Mouse (Mus musculus) CH12.LX (cell line): Measurements from ENCODE around the gene Dusp13. TPM values are rescaled to one million over a fixed set of nuclear protein-coding genes. Genes with fewer than 3 reads are reported as not detected.

ENCODE experiments used
- DNase-seq: peaks from one replicate; pipeline ENCODE4 v3.0.0-alpha.2; 2013; ENCODE audit errors: extremely low read depth
- H3K27ac ChIP-seq: 2 replicates; pipeline ENCODE4 v1.5.1; 2012; ENCODE audit warnings: low read depth, mild to moderate bottlenecking, control low read depth, moderate library complexity; ENCODE audit not compliant: insufficient read depth
- H3K27me3 ChIP-seq: replicated peaks from 2 replicates; pipeline ENCODE3; 2012; ENCODE audit warnings: inconsistent platforms
- H3K36me3 ChIP-seq, 2 experiments: replicated peaks in 1 of 2; 2 replicates each; pipeline versions ENCODE3 to v1.6.1; 2012; ENCODE audit warnings: inconsistent platforms in 1 of 2, low read length in 1 of 2, mild to moderate bottlenecking in 1 of 2, mixed read lengths in 1 of 2, moderate library complexity in 1 of 2; ENCODE audit not compliant: control insufficient read depth in 1 of 2, insufficient read depth in 1 of 2
- H3K4me1 ChIP-seq, 2 experiments: 2 replicates each; pipeline ENCODE4 v1.6.1; 2012; ENCODE audit warnings: inconsistent platforms in 1 of 2, moderate library complexity in 1 of 2; ENCODE audit not compliant: insufficient read depth in 2 of 2, control insufficient read depth in 1 of 2
- H3K4me2 ChIP-seq: 2 replicates; pipeline ENCODE4 v1.6.1; 2012; ENCODE audit warnings: low read depth, mild to moderate bottlenecking, control low read depth; ENCODE audit not compliant: poor library complexity, insufficient read depth, severe bottlenecking
- H3K4me3 ChIP-seq, 3 experiments: fragments of 150-350 bp in 1 of 3; sonication (generic) in 1 of 3; replicated peaks in 1 of 3; 2 replicates each; pipeline versions ENCODE3 to v1.5.1; 2011 to 2012; ENCODE audit warnings: low read depth in 2 of 3, low read length in 2 of 3, mild to moderate bottlenecking in 2 of 3, moderate library complexity in 2 of 3, control low read depth in 1 of 3, improper control_type of control experiment in 1 of 3, inconsistent platforms in 1 of 3, mixed read lengths in 1 of 3; ENCODE audit not compliant: poor library complexity in 1 of 3
- H3K79me2 ChIP-seq: replicated peaks from 2 replicates; pipeline ENCODE4 v1.6.1; 2012; ENCODE audit warnings: mild to moderate bottlenecking, moderate library complexity; ENCODE audit not compliant: control insufficient read depth, poor library complexity, insufficient read depth, severe bottlenecking; ENCODE audit errors: extremely low read depth
- H3K9ac ChIP-seq: 2 replicates; pipeline ENCODE4 v1.6.1; 2012; ENCODE audit warnings: low read depth, mild to moderate bottlenecking, control low read depth, moderate library complexity; ENCODE audit not compliant: insufficient read depth
- H3K9me3 ChIP-seq: replicated peaks from 2 replicates; pipeline ENCODE3; 2012; ENCODE audit warnings: low read length, inconsistent platforms, mixed read lengths
- GABPA ChIP-seq: IDR thresholded peaks from 2 replicates; pipeline ENCODE4 v1.6.1; 2012; ENCODE audit warnings: low read depth, low read length, improper control_type of control experiment, inconsistent platforms; ENCODE audit not compliant: insufficient replicate concordance
- IRF4 ChIP-seq: IDR thresholded peaks from 2 replicates; pipeline ENCODE4 v1.6.1; 2014; ENCODE audit warnings: low read depth, mild to moderate bottlenecking, inconsistent platforms, low read length, improper control_type of control experiment
- JUN ChIP-seq: IDR thresholded peaks from 2 replicates; pipeline ENCODE4 v1.6.1; 2011; ENCODE audit warnings: low read depth, mild to moderate bottlenecking, low read length, improper control_type of control experiment, moderate library complexity; ENCODE audit not compliant: insufficient read depth
- MAX ChIP-seq: IDR thresholded peaks from 2 replicates; pipeline ENCODE4 v1.6.1; 2011; ENCODE audit warnings: low read length, improper control_type of control experiment
- MAZ ChIP-seq: IDR thresholded peaks from 2 replicates; pipeline ENCODE4 v1.6.1; 2012; ENCODE audit warnings: low read depth, mild to moderate bottlenecking, inconsistent platforms, low read length, improper control_type of control experiment, moderate library complexity
- NELFE ChIP-seq: IDR thresholded peaks from 2 replicates; pipeline ENCODE4 v1.6.1; 2011; ENCODE audit warnings: low read depth, low read length, improper control_type of control experiment
- NRF1 ChIP-seq: IDR thresholded peaks from 2 replicates; pipeline ENCODE4 v1.6.1; 2014; ENCODE audit warnings: low read depth, mild to moderate bottlenecking, inconsistent platforms, low read length, improper control_type of control experiment, moderate library complexity
- PAX5 ChIP-seq: IDR thresholded peaks from 2 replicates; pipeline ENCODE4 v1.6.1; 2012; ENCODE audit warnings: low read length, inconsistent platforms, mixed read lengths
- RAD21 ChIP-seq: IDR thresholded peaks from 2 replicates; pipeline ENCODE4 v1.6.1; 2011; ENCODE audit warnings: low read depth, mild to moderate bottlenecking, low read length, improper control_type of control experiment, moderate library complexity
- SIN3A ChIP-seq: IDR thresholded peaks from 2 replicates; pipeline ENCODE4 v1.6.1; 2012; ENCODE audit warnings: low read length, improper control_type of control experiment, inconsistent platforms
- UBTF ChIP-seq: IDR thresholded peaks from 2 replicates; pipeline ENCODE4 v1.6.1; 2012; ENCODE audit warnings: low read depth, mild to moderate bottlenecking, inconsistent platforms, low read length, improper control_type of control experiment, moderate library complexity
- USF2 ChIP-seq: conservative IDR thresholded peaks from 2 replicates; pipeline ENCODE4 v1.6.1; 2011; ENCODE audit warnings: low read depth, low read length, improper control_type of control experiment
- dilution Hi-C: fragments of 300-500 bp; cut with MboI; formaldehyde crosslinking; loops from 2 replicates; pipeline ENCODE4 v1.14.3; 2020; ENCODE audit warnings: low sequenced_read_pairs; ENCODE audit not compliant: extremely low pct_unique_long_range_greater_than_20kb, extremely low pct_ligation_motif_present
- in situ Hi-C: fragments of 300-500 bp; cut with MboI; formaldehyde crosslinking; loops from 3 replicates; pipeline ENCODE4 v1.14.3; 2019; ENCODE audit warnings: low sequenced_read_pairs, low pct_ligation_motif_present, low pct_unique_long_range_greater_than_20kb, mixed read lengths
- polyA plus RNA-seq: library from polyadenylated mRNA; unstranded; fragments of >175 nt; gene quantifications from 2 replicates; pipeline ENCODE4 v1.2.1, GENCODE M21; 2012; ENCODE audit warnings: low read depth; ENCODE audit not compliant: insufficient read length
- total RNA-seq, 2 experiments: library from RNA; depleted of rRNA; stranded (reverse); fragments of 300-350 nt in 1 of 2; fragments of >200 nt in 1 of 2; gene quantifications; 2 replicates each; pipeline ENCODE4 v1.2.3; 2012 to 2014

Dusp13 gene
- total and polyA plus RNA-seq, 3 experiments: 0.34 TPM; not detected in 2

DNA sequence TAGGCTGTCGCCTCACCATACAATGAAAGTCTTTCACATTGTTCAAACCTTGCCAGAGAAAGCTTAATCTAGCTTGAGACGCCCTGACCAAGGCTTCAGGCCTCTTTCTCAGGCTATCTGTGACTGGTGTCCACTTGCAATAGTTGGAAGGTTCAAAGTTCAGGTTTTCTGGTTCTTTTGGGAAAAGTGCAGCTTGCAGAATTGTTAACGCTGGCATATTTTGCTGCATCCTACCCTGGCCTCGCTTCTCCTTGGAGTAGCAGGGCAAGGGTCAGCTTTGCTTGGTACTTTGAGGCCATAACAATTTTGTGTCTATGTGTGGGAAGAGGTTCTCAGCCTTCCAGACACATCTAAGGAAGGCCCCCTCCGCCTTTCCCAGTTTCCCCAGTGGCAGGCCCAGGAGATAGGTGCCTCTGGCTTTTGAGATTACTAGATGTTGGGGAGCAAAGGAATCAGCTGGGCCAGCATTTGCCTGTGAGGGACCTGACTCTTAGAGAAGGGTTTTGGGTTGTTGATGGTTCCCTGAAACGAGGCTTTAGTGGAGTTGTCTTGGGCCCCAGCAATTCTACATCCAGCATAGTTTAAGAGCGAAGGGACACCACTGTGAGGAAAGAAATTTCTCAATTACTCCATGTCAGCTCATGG lies 54.7 kb downstream of the Dusp13 start:
- Histone ChIP-seq H3K79me2 (no peaks in the 10 kb centered on the region), H3K27me3 (no peaks in the 10 kb centered on the region), H3K36me3 (no peaks in the 10 kb centered on the region), H3K4me3 (no peak overlapping the region), H3K9me3 (peaks cover 3% of the 10 kb centered on the region), H3K4me1 (peaks cover 3 to 4% of the 10 kb centered on the region in 2 experiments; a peak in 1 of 4 replicates), H3K27ac (no peak overlapping the region)
- DNase-seq: no peak
- dilution Hi-C loops: no loop called here
- TF ChIP-seq MAX (no peak), GABPA (no peak), PAX5 (no peak), UBTF (no peak), IRF4 (no peak), NRF1 (no peak)
- TF ChIP-seq, all 38 proteins: peak for 0
- H3K9ac ChIP-seq: no peak overlapping the region
- in situ Hi-C loops: no loop called here
- H3K4me2 ChIP-seq: no peak overlapping the region

DNA sequence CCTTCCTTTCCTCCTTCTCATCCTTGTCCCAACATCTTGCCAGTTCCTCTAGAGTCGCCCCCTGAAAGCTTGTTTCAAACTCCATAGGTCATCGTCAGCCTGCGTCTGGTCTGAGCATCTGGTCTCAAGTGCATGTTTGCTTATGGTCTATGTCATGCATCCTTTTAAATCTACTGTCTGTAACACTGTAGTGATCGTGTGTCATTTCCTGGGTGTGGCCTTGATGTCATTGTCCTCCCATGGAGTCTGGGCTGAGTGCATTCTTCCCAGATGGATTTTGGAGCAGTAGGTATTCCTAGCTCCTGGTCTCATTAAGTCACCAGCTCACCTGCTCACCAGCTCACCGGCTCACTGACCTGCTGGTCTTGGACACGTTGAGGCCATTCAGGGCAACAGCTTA lies 56.0 kb downstream of the Dusp13 start:
- Histone ChIP-seq H3K79me2 (no peaks in the 10 kb centered on the region), H3K4me3 (no peak overlapping the region), H3K4me2 (no peak overlapping the region), H3K9ac (no peak overlapping the region), H3K9me3 (peaks cover 3% of the 10 kb centered on the region), H3K4me1 (peaks cover 3 to 4% of the 10 kb centered on the region in 2 experiments; a peak in 1 of 4 replicates), H3K27me3 (no peaks in the 10 kb centered on the region), H3K27ac (no peak overlapping the region), H3K36me3 (no peaks in the 10 kb centered on the region)
- in situ Hi-C loops: no loop called here
- dilution Hi-C loops: no loop called here
- no peak for DNase-seq
- TF ChIP-seq NRF1 (no peak), RAD21 (no peak), IRF4 (no peak), USF2 (no peak), JUN (no peak)

- H3K9ac ChIP-seq: no peak overlapping the region
- H3K27me3 ChIP-seq: no peaks in the 10 kb centered on the region
- dilution Hi-C loops (no loop called here), in situ Hi-C loops (loop anchor here (5.0 kb wide), 1 partner anchor 36 kb away; no protein-coding TSS in a partner anchor)
- no peaks in the 10 kb centered on the region for H3K36me3 ChIP-seq
- no peaks in the 10 kb centered on the region for H3K79me2 ChIP-seq
- no peak for TF ChIP-seq SIN3A
- TF ChIP-seq MAZ: no peak
- TF ChIP-seq NELFE: no peak
- TF ChIP-seq IRF4: no peak
- no peak overlapping the region for H3K27ac ChIP-seq
- no peak overlapping the region for H3K4me3 ChIP-seq
- H3K9me3 ChIP-seq: peaks cover 3% of the 10 kb centered on the region
- H3K4me2 ChIP-seq: no peak overlapping the region
- DNase-seq: no peak
- 0 out of 4 replicates have a peak, but pooled peaks cover 0 to 3% of the 10 kb centered on the region in 2 experiments for H3K4me1 ChIP-seq
These were observed 59.9 kb downstream of the Dusp13 start for GRCm38 (mm10) chr14:21691070-21691469.
